Mouse (Mus musculus) erythroid progenitor cell, adult 5-6 weeks (primary cell): ENCODE results near the gene Cpm. TPM values are rescaled to one million over a fixed set of nuclear protein-coding genes. Genes with fewer than 3 reads are reported as not detected.
"Not testable (repeated sequence)": the region's sequence is repeated elsewhere in the genome, so short reads cannot be mapped to it uniquely, and the experiment has no call there.

Experiments
- ATAC-seq: replicated peaks from 2 replicates; pipeline ENCODE4 v1.8.0; 2016; ENCODE audit warnings: moderate number of reproducible peaks, mild to moderate bottlenecking, moderate TSS enrichment, inconsistent platforms; ENCODE audit not compliant: poor library complexity, low FRiP score, severe bottlenecking
- total RNA-seq, 2 experiments: library from RNA; stranded (forward) in 1 of 2; stranded (reverse) in 1 of 2; fragments of 150-400 nt in 1 of 2; fragments of 186-747, 209-891 nt in 1 of 2; gene quantifications; 2 replicates each; pipeline versions ENCODE4 v1.2.3 to v1.2.4; 2015 to 2017; ENCODE audit warnings: low replicate concordance in 2 of 2

Gene Cpm
- total RNA-seq (2015; ENCODE audit: low replicate concordance) (3.2 and 5.4 TPM in 2 replicates), total RNA-seq (2017; ENCODE audit: low replicate concordance) (1.9 and 9.6 TPM in 2 replicates)

GRCm38 (mm10) chr10:117629169-117629971 is at the start of gene Cpm:
TSS of gene Cpm (plus strand) at chr10:117629500.
- ATAC-seq, result peak; percentile 65

DNA sequence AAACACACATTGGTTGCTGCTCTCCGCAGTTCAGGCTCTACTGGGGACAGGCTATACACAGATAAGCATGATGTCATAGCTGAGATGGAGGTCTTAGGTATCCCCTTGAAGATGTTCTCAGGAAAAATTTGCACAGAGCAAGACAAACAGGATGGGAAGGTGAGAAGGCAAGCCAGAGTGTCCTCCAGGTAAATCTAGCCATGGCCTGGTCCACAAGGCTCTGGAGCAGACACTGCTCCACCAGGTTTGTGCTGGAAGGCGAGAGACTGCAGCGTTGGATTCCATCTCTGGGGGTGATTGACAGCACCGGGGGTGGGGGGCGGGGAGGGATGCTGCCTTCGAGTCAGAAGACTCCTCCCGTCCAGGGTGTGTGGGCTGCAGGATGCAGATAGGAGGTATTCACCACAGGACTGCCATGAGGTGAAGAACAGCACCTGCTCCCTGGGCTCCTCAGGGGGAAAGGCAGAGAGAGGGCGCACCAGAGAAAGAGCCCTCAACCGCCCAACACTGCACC is 49.5 kb upstream of the Cpm start:
- no peak for ATAC-seq

DNA sequence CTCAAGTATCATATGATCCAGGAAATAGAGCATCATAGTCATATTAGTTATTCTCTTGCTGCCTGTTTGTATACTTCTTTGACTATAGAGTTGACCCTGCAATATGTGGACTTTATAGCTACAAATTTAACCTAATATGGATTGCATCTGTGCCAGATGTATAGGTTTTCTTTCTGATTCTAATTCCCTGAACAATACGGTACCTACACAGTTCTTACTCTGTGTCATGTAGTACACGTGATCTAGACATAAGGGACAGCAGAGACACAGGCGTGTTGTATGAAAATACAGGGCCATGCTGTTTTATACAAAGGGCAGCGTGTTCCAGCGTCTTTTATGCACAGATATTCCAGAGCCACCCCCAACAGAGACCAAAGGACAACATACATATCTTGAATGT is 48.9 kb upstream of the Cpm start:
- ATAC-seq, result no peak

GRCm38 (mm10) chr10:117581007-117581752 is 48.1 kb upstream of the Cpm start:
- no peak for ATAC-seq

GRCm38 (mm10) chr10:117581753-117582062 is 47.6 kb upstream of the Cpm start:
- ATAC-seq, result no peak

GRCm38 (mm10) chr10:117583155-117584061 is 45.9 kb upstream of the Cpm start:
- ATAC-seq, result no peak

GRCm38 (mm10) chr10:117584102-117584501 is 45.2 kb upstream of the Cpm start:
- no peak for ATAC-seq

GRCm38 (mm10) chr10:117584566-117585515 is 44.5 kb upstream of the Cpm start:
- no peak for ATAC-seq

- ATAC-seq, result no peak
Measured at GRCm38 (mm10) chr10:117585600-117586299, 43.5 kb upstream of the Cpm start.

GRCm38 (mm10) chr10:117586859-117587258 is 42.4 kb upstream of the Cpm start:
- ATAC-seq, result no peak

GRCm38 (mm10) chr10:117587335-117587734 is 42.0 kb upstream of the Cpm start:
- ATAC-seq, result no peak

DNA sequence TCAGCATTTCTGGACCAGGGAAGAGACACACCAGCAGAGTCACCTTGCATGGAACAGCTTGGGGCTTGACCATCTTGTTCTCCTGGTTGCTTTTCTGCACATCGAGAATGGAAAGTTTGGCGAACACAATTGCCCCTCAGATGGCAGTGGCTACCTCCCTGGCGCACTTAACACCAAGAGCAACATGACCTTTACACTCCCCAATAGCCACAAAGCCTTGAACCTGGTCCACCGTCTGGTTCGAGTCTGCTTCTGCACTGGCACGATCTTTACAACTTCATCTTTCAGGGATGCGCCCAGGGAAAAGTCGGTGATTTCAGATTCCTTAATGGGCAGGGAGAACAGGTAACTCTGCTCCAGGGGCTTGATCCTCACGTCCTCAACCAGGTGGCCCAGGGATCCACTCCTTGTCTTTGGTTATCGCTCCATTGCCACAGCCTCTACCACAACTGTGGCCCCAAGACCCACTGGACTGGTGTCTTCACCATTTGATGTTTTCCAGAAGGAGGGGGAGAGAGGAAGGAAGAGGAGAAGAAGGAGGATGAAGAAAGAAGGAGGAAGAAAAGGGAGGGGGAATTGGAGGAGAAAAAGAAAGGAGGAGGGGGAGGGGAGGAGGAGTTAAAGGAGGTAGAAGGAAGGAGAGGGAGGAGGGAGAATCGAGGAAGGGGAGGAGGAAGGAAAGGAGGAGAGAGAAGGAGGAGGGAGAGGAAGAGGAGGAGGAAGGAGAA is 40.7 kb upstream of the Cpm start:
- not testable (repeated sequence) for ATAC-seq

GRCm38 (mm10) chr10:117589144-117589940 is 40.0 kb upstream of the Cpm start:
- ATAC-seq, result no peak

- no peak for ATAC-seq
Measured at GRCm38 (mm10) chr10:117590331-117591301, 38.7 kb upstream of the Cpm start.

DNA sequence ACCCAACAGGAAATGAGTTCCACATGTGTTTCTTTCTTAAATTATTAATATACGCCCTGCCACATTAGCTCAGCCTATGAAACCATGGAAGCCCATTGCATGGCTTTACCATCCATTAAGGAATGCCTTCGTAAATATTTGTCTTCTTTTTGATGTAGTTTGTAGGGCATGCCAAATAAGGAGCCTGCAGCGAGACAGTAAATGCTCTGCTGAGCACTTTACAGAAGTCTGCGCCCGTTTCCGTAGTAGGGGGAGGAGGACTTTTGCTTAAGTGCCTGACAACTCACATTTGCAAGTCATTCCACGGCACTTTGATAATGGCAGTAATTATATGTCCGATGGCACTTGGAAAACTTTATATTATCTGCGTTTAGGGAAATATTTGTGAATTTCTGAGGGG is 37.5 kb upstream of the Cpm start:
- no peak for ATAC-seq
